Mouse (Mus musculus): ENCODE data around the gene Krr1. TPM values are rescaled to one million over a fixed set of nuclear protein-coding genes. Genes with fewer than 3 reads are reported as not detected.
A peak's percentile ranks its signal among the peaks of the same experiment; 100 is the strongest.

Gene Krr1
- polyA plus RNA-seq, 1 experiment from 2014 or later, result 40.2 TPM

- H3K4me1 ChIP-seq (ENCODE audit: control insufficient read depth, insufficient read depth, low read length), result no peaks in the 10 kb centered on the region
- 80% methylated on average over 2 of the region's 2 CpGs for WGBS
- no peak overlapping the region for H3K9ac ChIP-seq (ENCODE audit: low read length)
- no peak overlapping the region for H3K27ac ChIP-seq (ENCODE audit: low read length)
- H3K9me3 ChIP-seq (replicated peaks; ENCODE audit: control insufficient read depth, low read length), result no peaks in the 10 kb centered on the region
- H3K27me3 ChIP-seq (ENCODE audit: control insufficient read depth, insufficient read depth, low read length), result no peaks in the 10 kb centered on the region
- H3K36me3 ChIP-seq (ENCODE audit: control insufficient read depth, insufficient read depth, low read length), result no peaks in the 10 kb centered on the region
- ATAC-seq (ENCODE audit: insufficient read depth, low FRiP score), result no peak
- H3K4me3 ChIP-seq (replicated peaks; ENCODE audit: low read length), result no peak overlapping the region
- H3K4me2 ChIP-seq (ENCODE audit: low read depth, low read length), result no peak overlapping the region
These were observed 13.1 kb upstream of the Krr1 start for GRCm38 (mm10) chr10:111959353-111959752.

- no peaks in the 10 kb centered on the region for H3K9me3 ChIP-seq (replicated peaks; ENCODE audit: control insufficient read depth, low read length)
- H3K27ac ChIP-seq (ENCODE audit: low read length), result no peak overlapping the region
- no peak overlapping the region for H3K9ac ChIP-seq (ENCODE audit: low read length)
- no peak overlapping the region for H3K4me3 ChIP-seq (replicated peaks; ENCODE audit: low read length)
- H3K4me1 ChIP-seq (ENCODE audit: control insufficient read depth, insufficient read depth, low read length), result no peaks in the 10 kb centered on the region
- H3K4me2 ChIP-seq (ENCODE audit: low read depth, low read length), result no peak overlapping the region
- WGBS, result 55% methylated on average over 6 of the region's 6 CpGs
- no peaks in the 10 kb centered on the region for H3K36me3 ChIP-seq (ENCODE audit: control insufficient read depth, insufficient read depth, low read length)
- no peaks in the 10 kb centered on the region for H3K27me3 ChIP-seq (ENCODE audit: control insufficient read depth, insufficient read depth, low read length)
- peak; percentile 72; the same call in 1 of the 2 replicates for ATAC-seq (ENCODE audit: insufficient read depth, low FRiP score)
These were observed 12.0 kb upstream of the Krr1 start for GRCm38 (mm10) chr10:111960459-111960858.

GRCm38 (mm10) chr10:111966394-111966793 is 6.1 kb upstream of the Krr1 start:
- H3K27ac ChIP-seq (ENCODE audit: low read length), result no peak overlapping the region
- no peak overlapping the region for H3K4me3 ChIP-seq (replicated peaks; ENCODE audit: low read length)
- no peak overlapping the region for H3K4me2 ChIP-seq (ENCODE audit: low read depth, low read length)
- no peaks in the 10 kb centered on the region for H3K36me3 ChIP-seq (ENCODE audit: control insufficient read depth, insufficient read depth, low read length)
- no peak overlapping the region for H3K9ac ChIP-seq (ENCODE audit: low read length)
- H3K9me3 ChIP-seq (replicated peaks; ENCODE audit: control insufficient read depth, low read length), result no peaks in the 10 kb centered on the region
- H3K4me1 ChIP-seq (ENCODE audit: control insufficient read depth, insufficient read depth, low read length), result no peaks in the 10 kb centered on the region
- ATAC-seq (ENCODE audit: insufficient read depth, low FRiP score), result no peak
- no peaks in the 10 kb centered on the region for H3K27me3 ChIP-seq (ENCODE audit: control insufficient read depth, insufficient read depth, low read length)
- 45% methylated on average over 4 of the region's 4 CpGs for WGBS

GRCm38 (mm10) chr10:111971929-111972328 is 535 bp upstream of the Krr1 start:
- Histone ChIP-seq H3K4me1 (ENCODE audit: control insufficient read depth, insufficient read depth, low read length) (peaks cover 4% of the 10 kb centered on the region; the same call in 1 of the 2 replicates), H3K36me3 (ENCODE audit: control insufficient read depth, insufficient read depth, low read length) (no peaks in the 10 kb centered on the region), H3K27ac (ENCODE audit: low read length) (no peak overlapping the region), H3K9ac (ENCODE audit: low read length) (no peak overlapping the region), H3K4me3 (replicated peaks; ENCODE audit: low read length) (no peak overlapping the region), H3K4me2 (ENCODE audit: low read depth, low read length) (peak overlapping the region; percentile 41; the same call in 1 of the 2 replicates), H3K27me3 (ENCODE audit: control insufficient read depth, insufficient read depth, low read length) (no peaks in the 10 kb centered on the region), H3K9me3 (replicated peaks; ENCODE audit: control insufficient read depth, low read length) (no peaks in the 10 kb centered on the region)
- WGBS, result 84% methylated on average over 3 of the region's 3 CpGs
- no peak for ATAC-seq (ENCODE audit: insufficient read depth, low FRiP score)

GRCm38 (mm10) chr10:111977584-111977983 is 5.1 kb downstream of the Krr1 start:
- WGBS, result 45% methylated on average over 5 of the region's 5 CpGs
- ATAC-seq (ENCODE audit: insufficient read depth, low FRiP score), result no peak

GRCm38 (mm10) chr10:111983070-111983469 is 10.6 kb downstream of the Krr1 start:
- H3K4me3 ChIP-seq (replicated peaks; ENCODE audit: low read length), result no peak overlapping the region
- H3K9me3 ChIP-seq (replicated peaks; ENCODE audit: control insufficient read depth, low read length), result no peaks in the 10 kb centered on the region
- ATAC-seq (ENCODE audit: insufficient read depth, low FRiP score), result no peak
- no peak overlapping the region for H3K27ac ChIP-seq (ENCODE audit: low read length)
- H3K9ac ChIP-seq (ENCODE audit: low read length), result no peak overlapping the region
- H3K36me3 ChIP-seq (ENCODE audit: control insufficient read depth, insufficient read depth, low read length), result peaks cover 17% of the 10 kb centered on the region
- no peaks in the 10 kb centered on the region for H3K27me3 ChIP-seq (ENCODE audit: control insufficient read depth, insufficient read depth, low read length)
- H3K4me2 ChIP-seq (ENCODE audit: low read depth, low read length), result no peak overlapping the region
- no peaks in the 10 kb centered on the region for H3K4me1 ChIP-seq (ENCODE audit: control insufficient read depth, insufficient read depth, low read length)
- 82% methylated on average over 5 of the region's 5 CpGs for WGBS

More at GRCm38 (mm10) chr10:111977584-111977983, 5.1 kb downstream of the Krr1 start:
- Histone ChIP-seq H3K9me3 (replicated peaks; ENCODE audit: control insufficient read depth, low read length) (no peaks in the 10 kb centered on the region), H3K27me3 (ENCODE audit: control insufficient read depth, insufficient read depth, low read length) (no peaks in the 10 kb centered on the region), H3K36me3 (ENCODE audit: control insufficient read depth, insufficient read depth, low read length) (no peaks in the 10 kb centered on the region), H3K27ac (ENCODE audit: low read length) (no peak overlapping the region), H3K4me2 (ENCODE audit: low read depth, low read length) (no peak overlapping the region), H3K4me3 (replicated peaks; ENCODE audit: low read length) (no peak overlapping the region), H3K9ac (ENCODE audit: low read length) (no peak overlapping the region), H3K4me1 (ENCODE audit: control insufficient read depth, insufficient read depth, low read length) (peaks cover 4% of the 10 kb centered on the region; the same call in 1 of the 2 replicates)

GRCm38 (mm10) chr10:111986453-111986852 is 14.0 kb downstream of the Krr1 start:
- Histone ChIP-seq H3K27me3 (ENCODE audit: control insufficient read depth, insufficient read depth, low read length) (no peaks in the 10 kb centered on the region), H3K4me2 (ENCODE audit: low read depth, low read length) (no peak overlapping the region), H3K36me3 (ENCODE audit: control insufficient read depth, insufficient read depth, low read length) (peaks cover 17% of the 10 kb centered on the region), H3K4me3 (replicated peaks; ENCODE audit: low read length) (no peak overlapping the region), H3K27ac (ENCODE audit: low read length) (no peak overlapping the region), H3K9me3 (replicated peaks; ENCODE audit: control insufficient read depth, low read length) (no peaks in the 10 kb centered on the region), H3K9ac (ENCODE audit: low read length) (no peak overlapping the region), H3K4me1 (ENCODE audit: control insufficient read depth, insufficient read depth, low read length) (no peaks in the 10 kb centered on the region)
- no peak for ATAC-seq (ENCODE audit: insufficient read depth, low FRiP score)
- 86% methylated on average over 6 of the region's 6 CpGs for WGBS

GRCm38 (mm10) chr10:111995803-111996548 is 23.5 kb downstream of the Krr1 start:
- no peak overlapping the region for H3K27ac ChIP-seq (ENCODE audit: low read length)
- H3K4me3 ChIP-seq (replicated peaks; ENCODE audit: low read length), result no peak overlapping the region
- no peak overlapping the region for H3K9ac ChIP-seq (ENCODE audit: low read length)
- H3K9me3 ChIP-seq (replicated peaks; ENCODE audit: control insufficient read depth, low read length), result no peaks in the 10 kb centered on the region
- no peaks in the 10 kb centered on the region for H3K27me3 ChIP-seq (ENCODE audit: control insufficient read depth, insufficient read depth, low read length)
- 78% methylated on average over 11 of the region's 11 CpGs for WGBS
- no peaks in the 10 kb centered on the region for H3K36me3 ChIP-seq (ENCODE audit: control insufficient read depth, insufficient read depth, low read length)
- 0 out of 2 replicates have a peak overlapping the region, but pooled peaks have one; percentile 13 for H3K4me2 ChIP-seq (ENCODE audit: low read depth, low read length)
- H3K4me1 ChIP-seq (ENCODE audit: control insufficient read depth, insufficient read depth, low read length), result 0 out of 2 replicates have a peak, but pooled peaks cover 4% of the 10 kb centered on the region
- ATAC-seq (ENCODE audit: insufficient read depth, low FRiP score), result no peak

GRCm38 (mm10) chr10:111996549-111996904 is 24.1 kb downstream of the Krr1 start:
- peak overlapping the region; percentile 13; the same call in 1 of the 2 replicates for H3K4me2 ChIP-seq (ENCODE audit: low read depth, low read length)
- peak overlapping the region; percentile 27 for H3K4me3 ChIP-seq (replicated peaks; ENCODE audit: low read length)
- peak; percentile 38; the same call in 1 of the 2 replicates for ATAC-seq (ENCODE audit: insufficient read depth, low FRiP score)
- peak overlapping the region; percentile 78; the same call in 1 of the 2 replicates for H3K27ac ChIP-seq (ENCODE audit: low read length)
- no peaks in the 10 kb centered on the region for H3K27me3 ChIP-seq (ENCODE audit: control insufficient read depth, insufficient read depth, low read length)
- no peaks in the 10 kb centered on the region for H3K36me3 ChIP-seq (ENCODE audit: control insufficient read depth, insufficient read depth, low read length)
- H3K4me1 ChIP-seq (ENCODE audit: control insufficient read depth, insufficient read depth, low read length), result 0 out of 2 replicates have a peak, but pooled peaks cover 4% of the 10 kb centered on the region
- H3K9me3 ChIP-seq (replicated peaks; ENCODE audit: control insufficient read depth, low read length), result no peaks in the 10 kb centered on the region
- 71% methylated on average over 7 of the region's 7 CpGs for WGBS
- H3K9ac ChIP-seq (ENCODE audit: low read length), result peak overlapping the region; percentile 37; the same call in 1 of the 2 replicates

All from stomach, embryonic 16.5 days (tissue).